Mouse (Mus musculus): ENCODE data around the gene Bbc3. TPM values are rescaled to one million over a fixed set of nuclear protein-coding genes. Genes with fewer than 3 reads are reported as not detected.
A peak's percentile ranks its signal among the peaks of the same experiment; 100 is the strongest.

Gene Bbc3
- total RNA-seq, 2 experiments from 2014 or later, result 7.9 to 13.9 TPM

GRCm38 (mm10) chr7:16315222-16315759 is 7.1 kb downstream of the Bbc3 start:
- no peak for DNase-seq

GRCm38 (mm10) chr7:16317094-16317493 is 8.9 kb downstream of the Bbc3 start:
- no peak for DNase-seq

GRCm38 (mm10) chr7:16319216-16319615 is 11.0 kb downstream of the Bbc3 start:
- no peak for DNase-seq

- DNase-seq, result no peak
Observed at GRCm38 (mm10) chr7:16320479-16320878, 12.3 kb downstream of the Bbc3 start.

- no peak for DNase-seq
Observed at GRCm38 (mm10) chr7:16324661-16325060, 16.5 kb downstream of the Bbc3 start.

- peak; percentile 77 for DNase-seq
Observed at GRCm38 (mm10) chr7:16325920-16326606, 17.9 kb downstream of the Bbc3 start.

GRCm38 (mm10) chr7:16326607-16326971 is 18.4 kb downstream of the Bbc3 start:
- no peak for DNase-seq

- no peak for DNase-seq
Observed at GRCm38 (mm10) chr7:16329146-16329545, 21.0 kb downstream of the Bbc3 start.

GRCm38 (mm10) chr7:16337733-16338132 is 29.5 kb downstream of the Bbc3 start:
- DNase-seq, result no peak

- no peak for DNase-seq
Observed at GRCm38 (mm10) chr7:16344598-16344997, 36.4 kb downstream of the Bbc3 start.

GRCm38 (mm10) chr7:16345297-16345696 is 37.1 kb downstream of the Bbc3 start:
- no peak for DNase-seq

GRCm38 (mm10) chr7:16349999-16350398 is 41.8 kb downstream of the Bbc3 start:
- no peak for DNase-seq

- DNase-seq, result no peak
Observed at GRCm38 (mm10) chr7:16355854-16356594, 47.8 kb downstream of the Bbc3 start.

GRCm38 (mm10) chr7:16357602-16358001 is 49.4 kb downstream of the Bbc3 start:
- no peak for DNase-seq

GRCm38 (mm10) chr7:16364319-16364718 is 56.1 kb downstream of the Bbc3 start:
- DNase-seq, result no peak

GRCm38 (mm10) chr7:16364901-16365500 is 56.8 kb downstream of the Bbc3 start:
- peak; percentile 22 for DNase-seq

- peak; percentile 37 for DNase-seq
Observed at GRCm38 (mm10) chr7:16366133-16366646, 58.0 kb downstream of the Bbc3 start.

GRCm38 (mm10) chr7:16366669-16367068 is 58.5 kb downstream of the Bbc3 start:
- DNase-seq, result no peak

All from adrenal gland, postnatal 10 days (tissue).